Mouse (Mus musculus): ENCODE data around the gene Napsa. TPM values are rescaled to one million over a fixed set of nuclear protein-coding genes. Genes with fewer than 3 reads are reported as not detected.

Napsa gene
- polyA plus RNA-seq, 1 experiment from 2014 or later, result 5.4 TPM

GRCm38 (mm10) chr7:44537009-44537408 lies 35.2 kb upstream of the Napsa start:
- Histone ChIP-seq H3K36me3 (ENCODE audit: control insufficient read depth, insufficient read depth, low read length) (peaks cover 39% of the 10 kb centered on the region), H3K9me3 (replicated peaks; ENCODE audit: control insufficient read depth, low read length) (no peaks in the 10 kb centered on the region), H3K4me1 (ENCODE audit: control insufficient read depth, insufficient read depth, low read length) (no peaks in the 10 kb centered on the region), H3K9ac (ENCODE audit: low read length) (no peak overlapping the region), H3K4me2 (ENCODE audit: low read depth, low read length) (no peak overlapping the region), H3K4me3 (replicated peaks; ENCODE audit: low read length) (no peak overlapping the region), H3K27ac (ENCODE audit: low read length) (no peak overlapping the region), H3K27me3 (ENCODE audit: control insufficient read depth, insufficient read depth, low read length) (no peaks in the 10 kb centered on the region)
- WGBS, result 78% methylated on average over 7 of the region's 7 CpGs
- ATAC-seq (ENCODE audit: insufficient read depth, low FRiP score), result no peak

- peaks cover 39% of the 10 kb centered on the region for H3K36me3 ChIP-seq (ENCODE audit: control insufficient read depth, insufficient read depth, low read length)
Measured at GRCm38 (mm10) chr7:44537496-44537895, 34.7 kb upstream of the Napsa start.

GRCm38 (mm10) chr7:44538756-44539624 lies 33.2 kb upstream of the Napsa start:
- Histone ChIP-seq H3K27me3 (ENCODE audit: control insufficient read depth, insufficient read depth, low read length) (no peaks in the 10 kb centered on the region), H3K27ac (ENCODE audit: low read length) (no peak overlapping the region), H3K9ac (ENCODE audit: low read length) (no peak overlapping the region), H3K36me3 (ENCODE audit: control insufficient read depth, insufficient read depth, low read length) (peaks cover 35% of the 10 kb centered on the region), H3K4me2 (ENCODE audit: low read depth, low read length) (no peak overlapping the region), H3K4me1 (ENCODE audit: control insufficient read depth, insufficient read depth, low read length) (no peaks in the 10 kb centered on the region), H3K4me3 (replicated peaks; ENCODE audit: low read length) (no peak overlapping the region), H3K9me3 (replicated peaks; ENCODE audit: control insufficient read depth, low read length) (no peaks in the 10 kb centered on the region)
- 89% methylated on average over 41 of the region's 41 CpGs for WGBS
- no peak for ATAC-seq (ENCODE audit: insufficient read depth, low FRiP score)

More at GRCm38 (mm10) chr7:44537496-44537895, 34.7 kb upstream of the Napsa start:
- 91% methylated on average over 13 of the region's 13 CpGs for WGBS
- Histone ChIP-seq H3K27me3 (ENCODE audit: control insufficient read depth, insufficient read depth, low read length) (no peaks in the 10 kb centered on the region), H3K4me2 (ENCODE audit: low read depth, low read length) (no peak overlapping the region), H3K4me3 (replicated peaks; ENCODE audit: low read length) (no peak overlapping the region), H3K4me1 (ENCODE audit: control insufficient read depth, insufficient read depth, low read length) (no peaks in the 10 kb centered on the region), H3K9me3 (replicated peaks; ENCODE audit: control insufficient read depth, low read length) (no peaks in the 10 kb centered on the region), H3K9ac (ENCODE audit: low read length) (no peak overlapping the region), H3K27ac (ENCODE audit: low read length) (no peak overlapping the region)
- no peak for ATAC-seq (ENCODE audit: insufficient read depth, low FRiP score)

- Histone ChIP-seq H3K4me1 (ENCODE audit: control insufficient read depth, insufficient read depth, low read length) (peaks cover 3% of the 10 kb centered on the region), H3K27ac (ENCODE audit: low read length) (no peak overlapping the region), H3K4me3 (replicated peaks; ENCODE audit: low read length) (no peak overlapping the region), H3K36me3 (ENCODE audit: control insufficient read depth, insufficient read depth, low read length) (peaks cover 21% of the 10 kb centered on the region), H3K9ac (ENCODE audit: low read length) (no peak overlapping the region), H3K9me3 (replicated peaks; ENCODE audit: control insufficient read depth, low read length) (0 out of 2 replicates have a peak, but pooled peaks cover 4% of the 10 kb centered on the region), H3K27me3 (ENCODE audit: control insufficient read depth, insufficient read depth, low read length) (no peaks in the 10 kb centered on the region), H3K4me2 (ENCODE audit: low read depth, low read length) (no peak overlapping the region)
- no peak for ATAC-seq (ENCODE audit: insufficient read depth, low FRiP score)
- 93% methylated on average over 11 of the region's 11 CpGs for WGBS
Measured at GRCm38 (mm10) chr7:44542555-44542954, 29.6 kb upstream of the Napsa start.

- Histone ChIP-seq H3K9ac (ENCODE audit: low read length) (no peak overlapping the region), H3K4me3 (replicated peaks; ENCODE audit: low read length) (no peak overlapping the region), H3K4me1 (ENCODE audit: control insufficient read depth, insufficient read depth, low read length) (peaks cover 8% of the 10 kb centered on the region), H3K9me3 (replicated peaks; ENCODE audit: control insufficient read depth, low read length) (0 out of 2 replicates have a peak, but pooled peaks cover 4% of the 10 kb centered on the region), H3K36me3 (ENCODE audit: control insufficient read depth, insufficient read depth, low read length) (peaks cover 16% of the 10 kb centered on the region), H3K27me3 (ENCODE audit: control insufficient read depth, insufficient read depth, low read length) (no peaks in the 10 kb centered on the region), H3K27ac (ENCODE audit: low read length) (no peak overlapping the region), H3K4me2 (ENCODE audit: low read depth, low read length) (no peak overlapping the region)
- no peak for ATAC-seq (ENCODE audit: insufficient read depth, low FRiP score)
- WGBS, result 84% methylated on average over 12 of the region's 12 CpGs
Measured at GRCm38 (mm10) chr7:44543071-44543470, 29.1 kb upstream of the Napsa start.

- 0 out of 2 replicates have a peak, but pooled peaks cover 4% of the 10 kb centered on the region for H3K9me3 ChIP-seq (replicated peaks; ENCODE audit: control insufficient read depth, low read length)
- no peak for ATAC-seq (ENCODE audit: insufficient read depth, low FRiP score)
- no peaks in the 10 kb centered on the region for H3K27me3 ChIP-seq (ENCODE audit: control insufficient read depth, insufficient read depth, low read length)
- WGBS, result 92% methylated on average over 3 of the region's 3 CpGs
- H3K27ac ChIP-seq (ENCODE audit: low read length), result no peak overlapping the region
- H3K36me3 ChIP-seq (ENCODE audit: control insufficient read depth, insufficient read depth, low read length), result peaks cover 14% of the 10 kb centered on the region
- H3K4me2 ChIP-seq (ENCODE audit: low read depth, low read length), result no peak overlapping the region
- peaks cover 9% of the 10 kb centered on the region for H3K4me1 ChIP-seq (ENCODE audit: control insufficient read depth, insufficient read depth, low read length)
- H3K9ac ChIP-seq (ENCODE audit: low read length), result no peak overlapping the region
- no peak overlapping the region for H3K4me3 ChIP-seq (replicated peaks; ENCODE audit: low read length)
Measured at GRCm38 (mm10) chr7:44546274-44546673, 25.9 kb upstream of the Napsa start.

GRCm38 (mm10) chr7:44547041-44547440 lies 25.1 kb upstream of the Napsa start:
- peak overlapping the region; percentile 78 for H3K9ac ChIP-seq (ENCODE audit: low read length)
- H3K27me3 ChIP-seq (ENCODE audit: control insufficient read depth, insufficient read depth, low read length), result no peaks in the 10 kb centered on the region
- no peak for ATAC-seq (ENCODE audit: insufficient read depth, low FRiP score)
- no peak overlapping the region for H3K27ac ChIP-seq (ENCODE audit: low read length)
- peak overlapping the region; percentile 73 for H3K4me3 ChIP-seq (replicated peaks; ENCODE audit: low read length)
- 0 out of 2 replicates have a peak, but pooled peaks cover 4% of the 10 kb centered on the region for H3K9me3 ChIP-seq (replicated peaks; ENCODE audit: control insufficient read depth, low read length)
- H3K4me2 ChIP-seq (ENCODE audit: low read depth, low read length), result peak overlapping the region; percentile 90; the same call in 1 of the 2 replicates
- 88% methylated on average over 13 of the region's 13 CpGs for WGBS
- H3K4me1 ChIP-seq (ENCODE audit: control insufficient read depth, insufficient read depth, low read length), result peaks cover 9% of the 10 kb centered on the region
- peaks cover 17% of the 10 kb centered on the region; the same call in 1 of the 2 replicates for H3K36me3 ChIP-seq (ENCODE audit: control insufficient read depth, insufficient read depth, low read length)

GRCm38 (mm10) chr7:44547725-44548124 lies 24.5 kb upstream of the Napsa start:
- peaks cover 10% of the 10 kb centered on the region for H3K4me1 ChIP-seq (ENCODE audit: control insufficient read depth, insufficient read depth, low read length)
- ATAC-seq (ENCODE audit: insufficient read depth, low FRiP score), result no peak
- H3K27me3 ChIP-seq (ENCODE audit: control insufficient read depth, insufficient read depth, low read length), result no peaks in the 10 kb centered on the region
- 0 out of 2 replicates have a peak, but pooled peaks cover 4% of the 10 kb centered on the region for H3K9me3 ChIP-seq (replicated peaks; ENCODE audit: control insufficient read depth, low read length)
- H3K36me3 ChIP-seq (ENCODE audit: control insufficient read depth, insufficient read depth, low read length), result peaks cover 17% of the 10 kb centered on the region; the same call in 1 of the 2 replicates
- H3K27ac ChIP-seq (ENCODE audit: low read length), result no peak overlapping the region
- 14% methylated on average over 5 of the region's 5 CpGs for WGBS
- peak overlapping the region; percentile 90 for H3K4me2 ChIP-seq (ENCODE audit: low read depth, low read length)
- peak overlapping the region; percentile 73 for H3K4me3 ChIP-seq (replicated peaks; ENCODE audit: low read length)
- H3K9ac ChIP-seq (ENCODE audit: low read length), result peak overlapping the region; percentile 78

GRCm38 (mm10) chr7:44548497-44549087 lies 23.6 kb upstream of the Napsa start, which contains the start of gene Pold1:
Pold1 (minus strand) TSS chr7:44548849.
- peak; percentile 96 for ATAC-seq (ENCODE audit: insufficient read depth, low FRiP score)
- H3K27me3 ChIP-seq (ENCODE audit: control insufficient read depth, insufficient read depth, low read length), result no peaks in the 10 kb centered on the region
- H3K4me2 ChIP-seq (ENCODE audit: low read depth, low read length), result peak within 1 kb of the TSS; percentile 90
- peak within 1 kb of the TSS; percentile 73 for H3K27ac ChIP-seq (ENCODE audit: low read length)
- WGBS, result under 1% methylated on average over 43 of the region's 43 CpGs
- peak within 1 kb of the TSS; percentile 78 for H3K9ac ChIP-seq (ENCODE audit: low read length)
- 0 out of 2 replicates have a peak, but pooled peaks cover 4% of the 10 kb centered on the region for H3K9me3 ChIP-seq (replicated peaks; ENCODE audit: control insufficient read depth, low read length)
- peaks cover 15% of the 10 kb centered on the region for H3K4me1 ChIP-seq (ENCODE audit: control insufficient read depth, insufficient read depth, low read length)
- peaks cover 17% of the 10 kb centered on the region; the same call in 1 of the 2 replicates for H3K36me3 ChIP-seq (ENCODE audit: control insufficient read depth, insufficient read depth, low read length)
- peak within 1 kb of the TSS; percentile 73 for H3K4me3 ChIP-seq (replicated peaks; ENCODE audit: low read length)
